Mouse (Mus musculus): Measurements from ENCODE around the gene Zfp157. TPM values are rescaled to one million over a fixed set of nuclear protein-coding genes. Genes with fewer than 3 reads are reported as not detected.
"Not testable (repeated sequence)": the region's sequence is repeated elsewhere in the genome, so short reads cannot be mapped to it uniquely, and the experiment has no call there.

Zfp157 gene
- polyA plus RNA-seq, 2 experiments = 1.9 to 2.5 TPM

- Histone ChIP-seq H3K4me1 (replicated peaks; ENCODE audit: control insufficient read depth in 2 of 2, insufficient read depth in 2 of 2, low read length in 1 of 2) (no peaks in the 10 kb centered on the region), H3K9me3 (ENCODE audit: control insufficient read depth, low read length) (no peaks in the 10 kb centered on the region), H3K27me3 (ENCODE audit: control insufficient read depth, insufficient read depth, low read length) (no peaks in the 10 kb centered on the region), H3K4me2 (ENCODE audit: low read depth) (no peak overlapping the region), H3K4me3 (ENCODE audit: insufficient read depth in 1 of 2, low read depth in 2 of 2, low read length in 2 of 2) (no peak overlapping the region), H3K9ac (replicated peaks) (no peak overlapping the region), H3K27ac (no peak overlapping the region), H3K36me3 (replicated peaks; ENCODE audit: control insufficient read depth, insufficient read depth, low read depth) (no peaks in the 10 kb centered on the region)
- DNase-seq (ENCODE audit: low read depth in 3 of 3, low spot score in 3 of 3) (peak in 2 of 3 experiments; percentile 19 to 39), ATAC-seq (ENCODE audit: insufficient read depth) (no peak)
- WGBS (ENCODE audit: insufficient replicate concordance) = 13% methylated on average over 6 of the region's 6 CpGs
- TF ChIP-seq CTCF (IDR thresholded peaks at IDR 0.05; ENCODE audit: low read depth) (peak; percentile 88), EP300 (IDR thresholded peaks at IDR 0.05; ENCODE audit: low read depth) (no peak)
Observed at GRCm38 (mm10) chr5:138473601-138474000, 32.3 kb downstream of the Zfp157 start.

- DNase-seq (ENCODE audit: low read depth in 3 of 3, low spot score in 3 of 3); H3K4me3 ChIP-seq (ENCODE audit: insufficient read depth in 1 of 2, low read depth in 2 of 2, low read length in 2 of 2); H3K36me3 ChIP-seq (replicated peaks; ENCODE audit: control insufficient read depth, insufficient read depth, low read depth); ATAC-seq (ENCODE audit: insufficient read depth); H3K9ac ChIP-seq (replicated peaks); H3K27ac ChIP-seq; H3K27me3 ChIP-seq (ENCODE audit: control insufficient read depth, insufficient read depth, low read length); H3K4me2 ChIP-seq (ENCODE audit: low read depth); H3K9me3 ChIP-seq (ENCODE audit: control insufficient read depth, low read length); H3K4me1 ChIP-seq (replicated peaks; ENCODE audit: control insufficient read depth in 2 of 2, insufficient read depth in 2 of 2, low read length in 1 of 2): not testable (repeated sequence)
- 84% methylated on average over 8 of the region's 12 CpGs for WGBS (ENCODE audit: insufficient replicate concordance)
Observed at GRCm38 (mm10) chr5:138504548-138504947, 63.3 kb downstream of the Zfp157 start.

Other genes starting within 250 kb of the Zfp157 start
- 1.8 and 2.2 TPM in 2 replicates for gene Mblac1, start 247.2 kb upstream of the Zfp157 start, polyA plus RNA-seq (2012; rRNA removed)
- 2.2 and 2.9 TPM in 2 replicates for gene Mblac1, start 247.2 kb upstream of the Zfp157 start, polyA plus RNA-seq (2014; fragmentation: Nextera tagmentation; extraction: Ambion mirVana)
- 0.09 and 0.10 TPM in 2 replicates for gene Nxpe5, start 215.6 kb upstream of the Zfp157 start, polyA plus RNA-seq (2012; rRNA removed)
- gene Nxpe5, start 215.6 kb upstream of the Zfp157 start, polyA plus RNA-seq (2014; fragmentation: Nextera tagmentation; extraction: Ambion mirVana) = 0.09 and 0.23 TPM in 2 replicates
- 26.2 and 36.3 TPM in 2 replicates for gene Lamtor4, start 186.0 kb upstream of the Zfp157 start, polyA plus RNA-seq (2012; rRNA removed)
- 35.5 and 35.6 TPM in 2 replicates for gene Lamtor4, start 186.0 kb upstream of the Zfp157 start, polyA plus RNA-seq (2014; fragmentation: Nextera tagmentation; extraction: Ambion mirVana)
- 22.4 and 27.6 TPM in 2 replicates for gene BC037034, start 177.4 kb upstream of the Zfp157 start, polyA plus RNA-seq (2012; rRNA removed)
- gene BC037034, start 177.4 kb upstream of the Zfp157 start, polyA plus RNA-seq (2014; fragmentation: Nextera tagmentation; extraction: Ambion mirVana) = 1.9 and 2.5 TPM in 2 replicates
- gene Gal3st4, start 168.6 kb upstream of the Zfp157 start, polyA plus RNA-seq (2012; rRNA removed) = 0.01 TPM in 1 of 2 replicates, not detected in the other
- gene Gal3st4, start 168.6 kb upstream of the Zfp157 start, polyA plus RNA-seq (2014; fragmentation: Nextera tagmentation; extraction: Ambion mirVana) = 0.14 and 0.18 TPM in 2 replicates
- gene Gm43720, start 161.5 kb upstream of the Zfp157 start, polyA plus RNA-seq (2012; rRNA removed) = not detected in 2 replicates
- gene Gm43720, start 161.5 kb upstream of the Zfp157 start, polyA plus RNA-seq (2014; fragmentation: Nextera tagmentation; extraction: Ambion mirVana) = 0.01 and 0.04 TPM in 2 replicates
- gene Gpc2, start 161.5 kb upstream of the Zfp157 start, polyA plus RNA-seq (2012; rRNA removed) = 1.7 and 2.5 TPM in 2 replicates
- not detected in 2 replicates for gene Gpc2, start 161.5 kb upstream of the Zfp157 start, polyA plus RNA-seq (2014; fragmentation: Nextera tagmentation; extraction: Ambion mirVana)
- 2.7 and 3.1 TPM in 2 replicates for gene Stag3, start 161.2 kb upstream of the Zfp157 start, polyA plus RNA-seq (2012; rRNA removed)
- gene Stag3, start 161.2 kb upstream of the Zfp157 start, polyA plus RNA-seq (2014; fragmentation: Nextera tagmentation; extraction: Ambion mirVana) = 1.8 and 1.9 TPM in 2 replicates
- gene Pvrig, start 99.5 kb upstream of the Zfp157 start, polyA plus RNA-seq (2012; rRNA removed) = 0.33 and 0.49 TPM in 2 replicates
- gene Pvrig, start 99.5 kb upstream of the Zfp157 start, polyA plus RNA-seq (2014; fragmentation: Nextera tagmentation; extraction: Ambion mirVana) = 0.34 and 0.36 TPM in 2 replicates
- gene 1700123K08Rik, start 123.2 kb downstream of the Zfp157 start, polyA plus RNA-seq (2012; rRNA removed) = not detected in 2 replicates
- not detected in 2 replicates for gene 1700123K08Rik, start 123.2 kb downstream of the Zfp157 start, polyA plus RNA-seq (2014; fragmentation: Nextera tagmentation; extraction: Ambion mirVana)
- 2.7 and 5.1 TPM in 2 replicates for gene Zfp68, start 178.3 kb downstream of the Zfp157 start, polyA plus RNA-seq (2012; rRNA removed)
- 15.3 and 17.2 TPM in 2 replicates for gene Zfp68, start 178.3 kb downstream of the Zfp157 start, polyA plus RNA-seq (2014; fragmentation: Nextera tagmentation; extraction: Ambion mirVana)
- 1.7 and 2.5 TPM in 2 replicates for gene A430033K04Rik, start 181.4 kb downstream of the Zfp157 start, polyA plus RNA-seq (2012; rRNA removed)
- gene A430033K04Rik, start 181.4 kb downstream of the Zfp157 start, polyA plus RNA-seq (2014; fragmentation: Nextera tagmentation; extraction: Ambion mirVana) = 2.6 and 2.7 TPM in 2 replicates